Mouse (Mus musculus) thymus, postnatal 25 days (tissue): ENCODE results near the gene Sox4.

Source experiments
- DNase-seq: peaks from one replicate; pipeline ENCODE4 v3.0.0; 2022

Gene Sox4

DNA sequence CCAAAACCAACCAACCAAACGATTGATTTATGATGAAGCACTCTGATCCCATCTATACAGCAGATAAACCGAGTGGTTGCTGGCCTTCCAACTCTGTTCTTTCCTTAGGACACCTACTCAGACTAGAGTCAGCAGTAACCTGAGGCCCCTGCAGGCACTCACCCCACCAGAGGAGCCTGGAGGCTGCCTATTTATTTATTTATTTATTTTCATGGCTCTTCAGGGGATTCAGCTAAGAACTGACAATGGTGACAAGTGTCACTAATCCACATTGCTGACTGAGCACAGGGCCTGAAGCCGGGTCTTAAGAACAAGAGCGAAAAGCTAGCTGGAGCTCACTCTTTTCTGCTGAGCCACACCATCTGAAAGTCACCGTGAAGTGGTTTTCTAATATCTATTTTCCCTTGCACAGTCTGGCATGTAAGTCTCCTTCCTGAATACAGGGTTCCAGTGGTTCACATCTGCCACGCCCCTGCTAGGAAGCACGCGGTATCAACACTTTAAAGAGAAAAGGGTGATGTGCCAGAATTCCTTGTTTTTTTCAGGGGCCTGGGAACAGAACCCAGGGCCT, 6.9 kb downstream of the Sox4 start:
- no peak for DNase-seq

DNA sequence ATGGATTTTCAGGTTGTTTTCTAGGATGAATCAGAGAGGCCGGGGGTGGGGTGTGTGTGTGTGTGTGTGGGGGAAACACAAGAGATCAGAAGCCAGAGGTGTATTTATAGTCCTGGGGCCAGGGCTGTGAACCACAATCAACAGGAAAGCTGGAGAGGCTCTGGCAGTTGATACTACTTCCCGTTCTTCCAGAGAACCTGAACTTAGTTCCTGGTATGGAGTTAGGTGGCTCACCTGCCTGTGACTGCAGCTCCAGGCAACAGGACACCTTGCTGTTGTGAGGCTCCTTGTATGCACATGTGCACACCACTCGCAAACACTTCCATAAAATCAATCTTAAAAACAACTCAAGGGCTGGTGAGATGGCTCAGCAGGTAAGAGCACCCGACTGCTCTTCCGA, 7.8 kb downstream of the Sox4 start:
- no peak for DNase-seq

DNA sequence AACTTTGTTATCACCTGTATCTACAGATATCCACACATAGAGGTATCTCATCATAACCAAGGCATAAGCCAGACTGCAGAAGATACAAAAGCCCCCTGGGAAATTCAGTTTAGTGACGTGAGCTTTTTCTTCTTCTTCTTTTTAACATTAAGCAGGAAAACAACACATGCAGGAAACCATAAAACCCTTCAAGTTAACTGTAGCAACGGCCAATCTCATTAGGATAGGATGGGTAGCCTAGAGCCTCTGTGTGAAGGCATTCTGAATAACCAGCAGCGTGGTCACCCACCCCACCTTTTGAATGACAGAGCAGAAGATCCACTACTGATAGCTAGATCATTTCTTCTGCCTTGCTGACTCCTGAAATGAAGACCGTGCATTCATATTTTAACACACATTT, 10.6 kb downstream of the Sox4 start:
- DNase-seq, result peak; percentile 28

DNA sequence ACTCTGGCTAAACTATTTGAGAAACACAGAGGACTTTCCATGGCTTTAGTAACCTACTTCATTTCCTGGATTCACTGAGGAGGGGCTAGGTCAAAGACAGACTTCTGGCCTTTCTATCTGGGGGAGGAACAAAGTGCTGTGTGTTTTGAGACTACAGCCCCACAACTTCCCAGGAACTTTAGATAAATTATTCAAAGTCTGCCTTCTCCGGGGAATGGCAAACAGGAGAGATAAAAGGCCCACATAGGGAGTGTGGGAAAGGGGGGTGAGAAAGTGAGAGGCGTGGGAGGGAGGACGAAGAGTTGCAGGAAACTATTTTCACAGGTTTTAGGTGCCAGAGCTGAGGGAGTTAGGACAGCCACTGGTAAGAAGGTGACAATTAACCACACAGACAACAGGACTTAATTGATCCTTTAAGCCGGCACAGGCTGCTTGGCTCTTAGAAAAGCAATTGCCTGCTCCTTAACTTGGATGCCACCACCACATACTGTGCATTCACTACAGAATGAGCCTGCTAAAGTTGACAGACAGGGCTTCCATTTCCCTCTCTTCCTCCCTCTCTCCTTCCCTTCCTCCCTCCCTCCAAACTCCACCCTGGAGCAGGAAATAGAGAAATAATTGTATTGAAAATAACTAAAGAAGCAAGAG, 11.4 kb downstream of the Sox4 start:
- DNase-seq, result peak; percentile 15

DNA sequence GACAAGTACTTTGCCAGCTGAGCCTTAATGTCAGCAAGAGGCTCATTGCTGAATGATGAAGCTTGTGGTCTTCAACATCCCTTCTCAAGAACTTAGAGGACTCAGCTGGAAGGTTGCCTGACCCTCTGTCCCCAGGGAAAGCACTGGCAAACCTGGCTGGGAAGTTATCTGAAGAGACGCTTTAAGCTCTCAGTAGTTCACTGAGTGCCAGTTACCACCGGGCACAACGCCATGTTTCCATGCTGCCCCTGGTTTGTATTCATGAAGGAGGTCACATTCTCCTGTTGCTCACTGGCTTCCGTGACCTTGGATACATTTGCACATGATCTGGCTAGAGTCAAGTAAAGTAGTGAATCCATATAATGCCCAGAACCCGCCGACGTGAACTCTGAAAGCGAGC, 20.1 kb downstream of the Sox4 start:
- no peak for DNase-seq

DNA sequence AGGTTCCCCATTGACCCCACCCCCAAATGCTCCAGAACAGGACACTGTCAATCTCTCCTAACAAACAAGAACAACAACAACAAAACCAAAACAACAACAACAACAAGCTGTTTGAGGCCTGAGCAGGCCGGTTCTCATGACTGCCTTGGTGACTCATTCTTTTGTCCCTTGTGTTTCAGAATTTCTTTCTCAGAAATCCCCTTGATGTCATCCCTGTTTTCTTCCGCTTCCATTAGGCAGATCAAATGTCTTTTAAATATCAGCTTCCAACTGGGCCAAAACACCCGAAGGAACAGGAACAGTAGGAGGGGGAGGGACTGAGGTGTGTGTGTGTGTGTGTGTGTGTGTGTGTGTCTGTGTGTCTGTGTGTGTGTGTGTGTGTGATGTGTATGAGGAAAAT, 21.7 kb downstream of the Sox4 start:
- no peak for DNase-seq

DNA sequence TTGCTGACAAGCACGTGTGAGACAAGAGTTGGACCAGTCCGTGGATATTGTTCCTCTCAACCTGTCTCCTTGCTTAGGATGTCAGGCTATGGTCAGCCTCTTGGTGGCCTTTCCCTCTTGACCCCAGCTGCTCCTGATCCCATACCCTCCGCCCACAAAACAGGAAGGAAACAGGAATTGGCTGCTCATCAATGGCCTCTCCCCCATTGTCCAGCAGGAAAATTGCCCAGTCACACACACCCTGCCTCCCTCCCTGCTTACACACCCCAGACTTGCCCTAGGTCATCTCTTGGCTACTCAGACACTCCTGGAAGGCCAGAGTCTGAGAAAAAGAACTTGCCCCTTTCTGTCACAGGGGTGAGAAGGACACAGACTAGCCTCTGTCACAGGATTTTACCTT, 22.2 kb downstream of the Sox4 start:
- no peak for DNase-seq

DNA sequence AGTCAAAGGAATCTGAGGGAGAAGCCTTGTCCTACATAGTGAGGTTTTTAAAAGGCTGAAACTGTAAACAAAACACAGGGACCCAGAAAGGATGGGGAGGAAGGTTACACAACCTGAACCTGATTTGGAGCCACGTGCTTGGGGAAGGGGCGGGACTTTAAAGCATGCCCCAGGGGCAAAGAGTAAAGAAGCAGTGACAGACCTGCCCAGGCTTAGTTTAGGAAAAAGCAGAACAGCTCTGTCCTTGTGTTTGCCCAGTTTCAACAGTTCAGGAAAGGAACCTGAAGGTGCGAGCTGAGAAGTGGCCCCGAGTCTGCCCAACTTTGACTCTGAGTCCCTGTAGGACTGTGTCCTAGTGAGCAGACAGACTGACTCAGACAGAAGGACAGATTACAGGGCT, 23.1 kb downstream of the Sox4 start:
- no peak for DNase-seq

DNA sequence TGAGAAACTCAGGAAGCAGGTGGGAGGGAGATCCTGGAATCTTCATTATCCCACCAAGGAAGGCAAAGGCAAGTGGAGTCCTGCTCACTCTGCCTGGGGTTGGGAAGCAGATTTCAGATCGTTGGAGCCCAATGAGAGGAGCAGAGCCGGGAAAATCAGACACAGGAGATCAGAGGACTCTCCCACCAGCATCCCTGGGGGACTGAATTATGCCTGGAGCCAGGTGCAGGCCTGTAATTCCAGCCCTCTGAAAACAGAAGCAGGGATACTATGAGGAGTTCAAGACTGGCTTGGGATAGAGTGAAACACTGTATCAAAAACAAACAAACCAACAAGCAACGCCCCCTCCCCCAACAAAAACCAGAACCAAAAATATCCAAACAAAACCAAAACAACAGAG, 23.6 kb downstream of the Sox4 start:
- DNase-seq, result no peak

DNA sequence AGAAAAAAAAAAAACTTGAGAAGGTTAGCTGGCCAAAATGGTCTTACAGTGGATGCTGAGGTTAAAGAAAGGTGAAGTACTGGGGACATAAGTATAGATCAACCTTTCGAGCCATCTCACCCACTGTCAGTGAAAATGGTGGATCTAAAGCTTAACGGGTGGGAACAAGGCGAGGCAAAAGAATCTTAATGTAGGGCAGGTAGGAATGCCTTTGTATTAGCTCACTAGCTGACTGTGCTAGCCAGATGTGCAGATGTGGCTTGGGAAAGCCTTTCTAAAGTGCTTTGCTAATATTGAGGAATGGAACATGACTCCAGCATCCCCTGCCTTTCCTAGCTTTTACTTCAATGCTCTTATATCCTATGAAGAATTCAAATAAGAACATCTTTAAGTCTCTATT, 30.4 kb downstream of the Sox4 start:
- no peak for DNase-seq

DNA sequence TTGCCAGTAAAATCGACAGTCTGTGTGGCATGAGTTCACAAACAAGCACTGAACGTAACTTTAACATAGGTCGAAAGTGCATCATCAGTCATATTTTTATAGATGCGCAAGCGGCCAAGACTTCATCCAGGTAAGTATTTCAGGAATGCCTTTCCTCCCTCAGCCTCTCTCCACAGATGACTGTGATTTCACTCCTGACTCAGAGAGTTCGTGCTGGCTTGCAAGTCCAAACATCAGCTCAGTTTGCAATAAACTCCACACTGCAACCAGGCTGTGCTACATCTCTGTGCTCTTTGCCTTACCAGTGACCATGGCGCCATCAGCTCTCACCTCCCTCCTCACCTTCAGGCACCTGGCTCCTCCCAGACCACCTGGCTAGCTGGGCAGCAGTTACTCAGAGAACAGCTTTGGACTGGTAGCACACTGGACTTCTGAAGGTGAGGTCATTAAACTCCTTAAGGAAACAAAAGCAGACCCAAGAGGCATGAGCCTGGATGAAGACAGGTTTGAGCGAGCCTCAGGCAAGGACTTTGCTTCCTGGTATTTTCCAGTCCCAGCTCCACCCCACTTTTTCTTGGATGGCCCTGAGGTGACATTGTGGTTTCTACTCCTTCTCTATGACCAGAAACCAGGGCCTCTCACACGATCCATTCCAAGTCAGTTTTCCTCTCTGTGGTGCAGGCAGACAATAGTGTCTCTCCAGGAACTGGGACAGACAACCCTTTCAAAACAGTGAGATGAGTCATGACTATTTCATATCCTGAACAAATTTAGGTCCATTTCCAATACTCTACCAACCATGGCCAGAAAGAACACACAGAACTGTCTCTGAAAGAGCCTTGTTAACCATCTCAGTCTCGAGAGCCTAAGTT, 35.9 kb downstream of the Sox4 start:
- DNase-seq, result no peak

DNA sequence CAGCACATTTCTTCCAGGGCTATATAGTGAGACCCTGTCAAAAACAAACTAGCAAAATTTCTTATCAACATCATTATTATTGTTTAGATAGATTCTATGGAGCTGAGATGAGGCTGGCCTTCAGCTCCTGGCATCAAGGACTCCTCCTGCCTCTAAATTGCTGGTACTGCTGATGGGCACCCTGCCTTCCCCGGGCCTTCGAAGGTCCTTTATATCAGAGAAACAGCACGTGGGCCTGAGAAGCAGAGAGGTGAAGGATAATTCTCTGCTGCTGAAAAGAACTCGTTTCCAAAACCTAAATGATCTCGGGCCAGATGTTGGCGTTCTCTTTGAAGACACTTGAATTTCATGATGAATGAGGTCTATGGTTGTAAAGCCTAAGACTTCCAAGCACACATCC, 39.9 kb downstream of the Sox4 start:
- DNase-seq, result no peak

DNA sequence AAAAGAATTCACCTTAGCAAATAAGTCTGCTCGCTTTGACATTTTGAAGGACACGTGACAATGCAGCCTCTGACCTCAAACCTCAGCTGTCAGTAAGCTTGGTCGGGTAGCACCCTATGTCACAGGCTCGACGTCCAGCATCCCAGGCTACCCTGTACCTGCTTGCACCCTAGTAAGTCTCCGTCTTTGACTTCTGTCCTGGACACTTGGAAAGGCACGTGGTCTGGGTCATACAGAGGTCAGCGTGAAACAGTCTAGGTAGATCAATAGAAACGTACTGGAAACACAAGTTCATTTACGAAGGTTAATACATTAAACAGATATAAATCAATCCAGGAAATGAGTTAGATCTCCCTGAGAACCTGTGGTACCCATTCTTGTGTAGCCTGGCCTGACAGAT, 46.5 kb downstream of the Sox4 start:
- no peak for DNase-seq
